Comparison of ENCODE assay signal across 10 mouse cellular contexts in the genomic region with DNA sequence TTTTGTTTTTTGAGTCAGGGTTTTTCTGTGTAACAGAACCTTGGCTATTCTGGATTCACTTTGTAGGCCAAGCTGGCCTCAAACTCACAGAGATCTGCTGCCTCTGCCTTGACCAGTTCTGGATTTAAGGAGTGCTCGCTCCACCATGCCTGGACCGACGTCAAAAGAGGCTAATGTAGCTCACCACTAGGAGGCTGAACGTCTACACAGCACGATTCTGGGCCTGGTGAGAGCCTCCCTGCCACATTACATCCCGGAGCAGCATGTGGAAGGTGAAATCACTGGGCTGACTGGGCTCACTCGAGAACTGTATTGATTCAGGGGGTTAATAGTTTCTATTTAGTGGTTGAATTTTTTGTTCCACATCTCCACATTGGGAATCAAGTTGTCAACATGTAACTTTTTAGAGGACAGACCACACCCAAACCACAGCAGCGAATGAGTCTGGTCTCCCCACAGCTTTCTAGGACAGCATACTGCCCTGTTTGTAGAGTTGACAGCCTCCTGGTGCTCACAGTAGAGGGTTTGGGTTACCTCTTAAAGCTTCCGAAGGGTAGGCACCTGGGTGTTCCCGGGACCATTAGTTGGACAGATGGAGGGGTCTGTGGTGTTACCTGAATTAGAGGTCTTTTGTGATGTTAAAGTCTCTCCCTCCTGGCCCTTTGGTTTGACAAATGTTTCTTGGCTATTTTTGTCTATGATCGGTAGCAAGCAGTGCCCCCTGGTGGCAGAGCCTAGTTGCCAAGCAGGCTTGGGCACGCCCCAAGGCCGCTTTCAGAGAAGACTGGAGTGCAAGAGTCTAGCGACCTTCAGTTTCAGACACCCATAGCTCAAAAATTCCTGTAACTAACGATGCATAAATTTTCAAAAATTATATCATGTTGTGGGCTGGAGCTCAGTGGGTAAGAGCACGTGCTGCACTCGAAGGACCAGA. TPM values are rescaled to one million over a fixed set of nuclear protein-coding genes. Genes with fewer than 3 reads are reported as not detected.
DNase-seq lines count a peak whose midpoint lies in the region; ATAC-seq and TF ChIP-seq lines count a peak whose summit lies in the region.
"Had no signal": no experiment of that assay in that cellular context is flagged by ENCODE, and none has a peak within 500 bp of the region (broad histone marks: within the 10 kb centered on the region; RNA-seq: fewer than 3 reads in every experiment).

No protein-coding gene starts in this region.

- no peak for ATAC-seq in hindbrain, embryonic 13.5 days (ENCODE audit: low FRiP score)
- ATAC-seq in embryonic facial prominence, embryonic 11.5 days (replicated peaks; ENCODE audit: insufficient number of reproducible peaks, low FRiP score, low TSS enrichment, low read depth): no peak
- ATAC-seq in intestine, postnatal 0 days: peak; percentile 52

- H3K4me2 ChIP-seq in hindbrain, embryonic 13.5 days: no peak overlapping the region
- H3K4me2 ChIP-seq in embryonic facial prominence, embryonic 11.5 days (ENCODE audit: low read depth, low read length): no peak overlapping the region
- no peak overlapping the region for H3K4me2 ChIP-seq in intestine, postnatal 0 days (replicated peaks; ENCODE audit: low read depth)
- H3K4me2 ChIP-seq: embryonic facial prominence, embryonic 15.5 days; neural tube, embryonic 13.5 days had no signal

- H3K4me1 ChIP-seq in hindbrain, embryonic 10.5 days (replicated peaks): peaks cover 2% of the 10 kb centered on the region; the same call in 1 of the 2 replicates
- no peaks in the 10 kb centered on the region for H3K4me1 ChIP-seq in hindbrain, embryonic 13.5 days (replicated peaks)
- H3K4me1 ChIP-seq in embryonic facial prominence, embryonic 11.5 days (ENCODE audit: control insufficient read depth, insufficient read depth, low read length): no peaks in the 10 kb centered on the region
- H3K4me1 ChIP-seq in intestine, postnatal 0 days (replicated peaks; ENCODE audit: control insufficient read depth, insufficient read depth, low read length): no peaks in the 10 kb centered on the region
- H3K4me1 ChIP-seq: embryonic facial prominence, embryonic 15.5 days; neural tube, embryonic 13.5 days had no signal

- WGBS in hindbrain, embryonic 10.5 days: 36% methylated on average over 17 of the region's 17 CpGs
- 36% methylated on average over 17 of the region's 17 CpGs for WGBS in hindbrain, embryonic 13.5 days
- WGBS in embryonic facial prominence, embryonic 11.5 days: 36% methylated on average over 17 of the region's 17 CpGs
- 37% methylated on average over 17 of the region's 17 CpGs for WGBS in intestine, postnatal 0 days

- no peak overlapping the region for H3K9ac ChIP-seq in hindbrain, embryonic 13.5 days
- H3K9ac ChIP-seq in embryonic facial prominence, embryonic 11.5 days (replicated peaks; ENCODE audit: low read length): no peak overlapping the region
- H3K9ac ChIP-seq in intestine, postnatal 0 days (ENCODE audit: low read depth, low read length): no peak overlapping the region
- H3K9ac ChIP-seq: embryonic facial prominence, embryonic 15.5 days; neural tube, embryonic 13.5 days had no signal

- intact Hi-C loops in left cerebral cortex, postnatal 4 days (cut with DNase I): no loop called here

- DNase-seq in hindbrain, embryonic 10.5 days (ENCODE audit: low spot score): peak; percentile 70
- peak; percentile 86 for DNase-seq in adrenal gland, postnatal 25 days
- DNase-seq in embryonic facial prominence, embryonic 11.5 days (ENCODE audit: low spot score): peak; percentile 81
- peak; percentile 67 for DNase-seq in left cerebral cortex, postnatal 4 days
- peak; percentile 24 for DNase-seq in ovary, adult 18-20 months (ENCODE audit: low spot score)
- peak; percentile 72 for DNase-seq in thymus, postnatal 0 days (ENCODE audit: low spot score)

- no peaks in the 10 kb centered on the region for H3K9me3 ChIP-seq in hindbrain, embryonic 10.5 days
- H3K9me3 ChIP-seq in hindbrain, embryonic 13.5 days: no peaks in the 10 kb centered on the region
- no peaks in the 10 kb centered on the region for H3K9me3 ChIP-seq in embryonic facial prominence, embryonic 11.5 days (replicated peaks; ENCODE audit: control insufficient read depth, low read length)
- no peaks in the 10 kb centered on the region for H3K9me3 ChIP-seq in intestine, postnatal 0 days (ENCODE audit: control insufficient read depth)
- H3K9me3 ChIP-seq: embryonic facial prominence, embryonic 15.5 days; neural tube, embryonic 13.5 days had no signal

- H3K27me3 ChIP-seq in hindbrain, embryonic 10.5 days (ENCODE audit: insufficient read depth, poor library complexity, severe bottlenecking): 0 out of 2 replicates have a peak, but pooled peaks cover 5% of the 10 kb centered on the region
- H3K27me3 ChIP-seq in hindbrain, embryonic 13.5 days: no peaks in the 10 kb centered on the region
- H3K27me3 ChIP-seq in embryonic facial prominence, embryonic 11.5 days (ENCODE audit: control insufficient read depth, insufficient read depth, low read length): no peaks in the 10 kb centered on the region
- no peaks in the 10 kb centered on the region for H3K27me3 ChIP-seq in intestine, postnatal 0 days (replicated peaks; ENCODE audit: control insufficient read depth, insufficient read depth, low read length)
- H3K27me3 ChIP-seq: embryonic facial prominence, embryonic 15.5 days; neural tube, embryonic 13.5 days had no signal

- H3K27ac ChIP-seq in hindbrain, embryonic 10.5 days: no peak overlapping the region
- H3K27ac ChIP-seq in hindbrain, embryonic 13.5 days: no peak overlapping the region
- H3K27ac ChIP-seq in embryonic facial prominence, embryonic 11.5 days (replicated peaks; ENCODE audit: low read depth, low read length): no peak overlapping the region
- H3K27ac ChIP-seq in intestine, postnatal 0 days (ENCODE audit: low read depth, low read length): no peak overlapping the region
- H3K27ac ChIP-seq: embryonic facial prominence, embryonic 15.5 days; neural tube, embryonic 13.5 days had no signal

- TF ChIP-seq CTCF in intestine, postnatal 0 days (IDR thresholded peaks at IDR 0.05; ENCODE audit: low read depth): peak; percentile 87

- H3K4me3 ChIP-seq in hindbrain, embryonic 10.5 days: no peak overlapping the region
- H3K4me3 ChIP-seq in hindbrain, embryonic 13.5 days: no peak overlapping the region
- H3K4me3 ChIP-seq in embryonic facial prominence, embryonic 11.5 days (ENCODE audit: low read depth, low read length): no peak overlapping the region
- H3K4me3 ChIP-seq in intestine, postnatal 0 days (ENCODE audit: low read depth, low read length): no peak overlapping the region
- H3K4me3 ChIP-seq: embryonic facial prominence, embryonic 15.5 days; neural tube, embryonic 13.5 days had no signal

- no peaks in the 10 kb centered on the region for H3K36me3 ChIP-seq in hindbrain, embryonic 10.5 days
- H3K36me3 ChIP-seq in hindbrain, embryonic 13.5 days: no peaks in the 10 kb centered on the region
- H3K36me3 ChIP-seq in embryonic facial prominence, embryonic 11.5 days (replicated peaks; ENCODE audit: control insufficient read depth, insufficient read depth, low read depth, low read length): no peaks in the 10 kb centered on the region
- H3K36me3 ChIP-seq in intestine, postnatal 0 days (ENCODE audit: control insufficient read depth, insufficient read depth): no peaks in the 10 kb centered on the region
- H3K36me3 ChIP-seq: embryonic facial prominence, embryonic 15.5 days; neural tube, embryonic 13.5 days had no signal

RNA-seq across cellular contexts. Expression of gene Sept5, which starts 48.3 kb away (rescaled TPM):
- polyA plus RNA-seq in hindbrain, embryonic 10.5 days (2016; fragmentation: Nextera tagmentation; extraction: Ambion mirVana): 42.3 and 71.9 TPM in 2 replicates
- 169 and 176 TPM in 2 replicates for polyA plus RNA-seq in hindbrain, embryonic 13.5 days (2015; fragmentation: Nextera tagmentation; extraction: Ambion mirVana)
- total RNA-seq in adrenal gland, postnatal 25 days (2021): 8.4 and 11.4 TPM in 2 replicates
- 33.7 and 39.9 TPM in 2 replicates for polyA plus RNA-seq in embryonic facial prominence, embryonic 11.5 days (2014; fragmentation: Nextera tagmentation; extraction: Ambion mirVana)
- polyA plus RNA-seq in intestine, postnatal 0 days (2015; fragmentation: Nextera tagmentation; extraction: Ambion mirVana): 24.7 and 25.4 TPM in 2 replicates
- 100 to 1,000 TPM; 555 to 571 TPM for total RNA-seq in left cerebral cortex, postnatal 4 days (2021)
- polyA plus RNA-seq in thymus, postnatal 0 days (2015; fragmentation: Nextera tagmentation; extraction: Ambion mirVana): 1.7 TPM in 2 replicates

RNA-seq across cellular contexts. Expression of gene Gm49601, which starts 51.8 kb away (rescaled TPM):
- polyA plus RNA-seq in hindbrain, embryonic 10.5 days (2016; fragmentation: Nextera tagmentation; extraction: Ambion mirVana): 3.4 and 8.5 TPM in 2 replicates
- 19.3 and 21.0 TPM in 2 replicates for polyA plus RNA-seq in hindbrain, embryonic 13.5 days (2015; fragmentation: Nextera tagmentation; extraction: Ambion mirVana)
- 2.8 and 5.5 TPM in 2 replicates for total RNA-seq in adrenal gland, postnatal 25 days (2021)
- polyA plus RNA-seq in embryonic facial prominence, embryonic 11.5 days (2014; fragmentation: Nextera tagmentation; extraction: Ambion mirVana): 1.1 and 3.0 TPM in 2 replicates
- polyA plus RNA-seq in intestine, postnatal 0 days (2015; fragmentation: Nextera tagmentation; extraction: Ambion mirVana): 0.34 and 1.4 TPM in 2 replicates
- 100 to 1,000 TPM; 107 to 111 TPM for total RNA-seq in left cerebral cortex, postnatal 4 days (2021)
- polyA plus RNA-seq in thymus, postnatal 0 days (2015; fragmentation: Nextera tagmentation; extraction: Ambion mirVana): not detected in 2 replicates

RNA-seq across cellular contexts. Expression of gene Gp1bb, which starts 55.8 kb away (rescaled TPM):
- 4.2 and 9.2 TPM in 2 replicates for polyA plus RNA-seq in hindbrain, embryonic 10.5 days (2016; fragmentation: Nextera tagmentation; extraction: Ambion mirVana)
- polyA plus RNA-seq in hindbrain, embryonic 13.5 days (2015; fragmentation: Nextera tagmentation; extraction: Ambion mirVana): 11.2 and 11.9 TPM in 2 replicates
- not detected in 2 replicates for total RNA-seq in adrenal gland, postnatal 25 days (2021)
- 5.8 and 6.4 TPM in 2 replicates for polyA plus RNA-seq in embryonic facial prominence, embryonic 11.5 days (2014; fragmentation: Nextera tagmentation; extraction: Ambion mirVana)
- 1.6 and 2.4 TPM in 2 replicates for polyA plus RNA-seq in intestine, postnatal 0 days (2015; fragmentation: Nextera tagmentation; extraction: Ambion mirVana)
- total RNA-seq in left cerebral cortex, postnatal 4 days (2021): 10 to 100 TPM; 10.1 to 11.9 TPM
- 0.71 and 0.78 TPM in 2 replicates for polyA plus RNA-seq in thymus, postnatal 0 days (2015; fragmentation: Nextera tagmentation; extraction: Ambion mirVana)

Comparison
In these comparisons a context has a peak if more than half of its experiments do, and no peak if none do; other contexts are left out.
1. DNase-seq: peak in every context shown above with its lines; median percentile 86 in adrenal gland, postnatal 25 days; 81 in embryonic facial prominence, embryonic 11.5 days; 72 in thymus, postnatal 0 days; 70 in hindbrain, embryonic 10.5 days; 67 in left cerebral cortex, postnatal 4 days; 24 in ovary, adult 18-20 months.